Mouse (Mus musculus) cerebellum, adult 11 months (tissue): ENCODE results near the gene Obox6.

ENCODE experiments used
- DNase-seq: peaks from one replicate; pipeline ENCODE4 v3.0.0; 2022

Gene Obox6

DNA sequence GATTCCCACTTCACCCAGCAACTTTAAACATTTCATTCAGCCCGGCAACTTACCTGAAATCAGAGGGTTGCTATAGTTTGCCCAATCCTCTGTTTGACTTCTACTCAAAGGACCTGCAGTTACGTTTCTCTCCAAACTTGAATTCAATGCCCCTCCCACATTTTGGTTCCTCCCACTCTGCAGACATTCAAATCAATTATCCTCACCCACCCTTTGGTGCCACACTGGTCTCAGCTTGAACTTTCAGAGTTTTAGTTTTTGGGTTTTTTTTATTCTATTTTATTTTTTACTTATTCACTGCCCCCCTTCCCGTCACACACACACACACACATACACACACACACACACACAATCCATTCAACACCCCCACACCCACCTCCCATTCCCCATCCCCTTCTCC is at the start of gene Obox6:
TSS of gene Obox6 (minus strand) at position 101 of the 400 bp plus-strand sequence.
- DNase-seq: no peak

- DNase-seq: no peak
These were observed 44.6 kb upstream of the Obox6 start for GRCm38 (mm10) chr7:15884127-15884526.

- no peak for DNase-seq
These were observed 42.8 kb upstream of the Obox6 start, which contains the start of gene Crxos for GRCm38 (mm10) chr7:15882317-15882716. TSS of gene Crxos (plus strand) at chr7:15882617.

DNA sequence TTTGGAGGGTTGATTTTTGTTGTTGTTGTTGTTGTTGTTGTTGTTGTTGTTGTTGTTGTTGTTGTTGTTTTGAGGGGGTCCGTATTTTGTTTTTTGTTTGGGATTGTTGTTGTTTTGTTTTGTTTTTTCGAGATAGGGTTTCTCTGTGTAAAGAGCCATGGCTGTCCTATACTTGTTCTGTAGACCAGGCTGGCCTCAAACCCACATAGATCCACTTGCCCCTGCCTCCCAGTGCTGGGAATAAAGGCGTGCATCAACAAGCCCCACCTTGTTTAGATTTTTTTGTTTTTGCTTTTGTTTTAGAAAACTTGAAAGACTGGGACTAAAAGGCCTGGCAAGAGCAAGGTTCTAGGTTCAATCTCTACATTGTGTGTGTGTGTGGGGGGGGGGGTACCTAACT is 42.4 kb upstream of the Obox6 start:
- no peak for DNase-seq

DNA sequence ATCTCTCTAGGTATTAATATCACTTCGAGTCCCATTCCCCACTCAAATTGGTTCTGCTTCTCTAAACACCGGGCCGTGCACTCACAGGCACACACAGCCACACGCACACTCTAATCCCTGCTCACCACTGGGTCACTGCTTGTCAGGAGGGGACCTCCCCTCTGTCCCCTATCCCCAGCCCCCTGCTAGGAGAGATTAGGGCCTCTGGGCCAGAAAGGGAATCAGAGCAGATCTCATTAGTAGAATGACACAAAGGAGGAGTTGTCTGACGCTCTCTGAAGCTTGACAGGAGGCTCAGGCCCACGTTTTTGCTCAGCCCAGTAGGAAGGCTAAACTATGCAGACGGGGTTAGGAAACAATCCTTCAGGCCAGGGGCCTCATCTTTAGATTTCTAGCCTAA is 41.9 kb upstream of the Obox6 start:
- DNase-seq: no peak

- no peak for DNase-seq
These were observed 40.3 kb upstream of the Obox6 start, which contains the start of gene Crx for GRCm38 (mm10) chr7:15879756-15880155. TSS of gene Crx (minus strand) at chr7:15879968.

- no peak for DNase-seq
These were observed 24.6 kb upstream of the Obox6 start for GRCm38 (mm10) chr7:15864104-15864503.

DNA sequence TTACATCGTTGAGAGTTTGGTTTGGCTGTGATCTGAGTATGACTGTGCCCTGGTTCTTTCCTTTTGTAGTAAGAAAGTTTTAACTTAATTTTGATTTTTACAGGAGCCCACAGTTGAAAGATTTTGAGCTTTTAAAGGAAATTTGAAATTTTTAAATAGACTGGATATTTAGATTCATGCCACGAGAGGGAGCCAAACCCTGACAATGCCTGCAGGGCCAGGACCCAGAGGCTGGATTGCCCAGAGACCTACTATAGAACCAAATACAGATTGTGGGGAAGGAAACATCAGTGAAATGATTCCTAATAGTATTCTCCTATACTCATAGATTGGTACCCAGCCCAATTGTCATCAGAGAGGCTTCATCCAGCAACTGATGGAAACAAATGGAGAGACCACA is 20.2 kb upstream of the Obox6 start:
- DNase-seq: no peak
